Mouse (Mus musculus) hindbrain, embryonic 15.5 days (tissue): ENCODE measurements around the gene Tmem19. TPM values are rescaled to one million over a fixed set of nuclear protein-coding genes. Genes with fewer than 3 reads are reported as not detected.
A peak's percentile ranks its signal among the peaks of the same experiment; 100 is the strongest.

Experiments
- ATAC-seq: fragments of 200-750 bp; cut with Nextera tagmentation; 2 replicates; pipeline ENCODE4 v1.8.0; 2017; ENCODE audit warnings: low read depth, moderate number of reproducible peaks, moderate TSS enrichment; ENCODE audit not compliant: low FRiP score
- H3K27ac ChIP-seq: fragments of 300-500 bp; sonication (generic); replicated peaks from 2 replicates; pipeline ENCODE4 v1.5.1; 2015; ENCODE audit warnings: mild to moderate bottlenecking, inconsistent platforms
- H3K27me3 ChIP-seq: fragments of 300-500 bp; sonication (generic); 2 replicates; pipeline ENCODE4 v1.6.1; 2015; ENCODE audit warnings: control low read depth, inconsistent platforms
- H3K36me3 ChIP-seq: fragments of 300-500 bp; sonication (generic); 2 replicates; pipeline ENCODE4 v1.6.1; 2015; ENCODE audit warnings: control low read depth, inconsistent platforms
- H3K4me1 ChIP-seq: fragments of 300-500 bp; sonication (generic); replicated peaks from 2 replicates; pipeline ENCODE4 v1.6.1; 2015; ENCODE audit warnings: control low read depth, inconsistent platforms
- H3K4me2 ChIP-seq: fragments of 300-500 bp; sonication (generic); 2 replicates; pipeline ENCODE4 v1.6.1; 2015; ENCODE audit warnings: moderate library complexity, mild to moderate bottlenecking, inconsistent platforms
- H3K4me3 ChIP-seq: fragments of 300-500 bp; sonication (generic); 2 replicates; pipeline ENCODE4 v1.5.1; 2015; ENCODE audit warnings: mild to moderate bottlenecking, inconsistent platforms
- H3K9ac ChIP-seq: fragments of 300-500 bp; sonication (generic); 2 replicates; pipeline ENCODE4 v1.6.1; 2015; ENCODE audit warnings: inconsistent platforms
- H3K9me3 ChIP-seq: fragments of 300-500 bp; sonication (generic); 2 replicates; pipeline ENCODE4 v1.6.1; 2016; ENCODE audit warnings: control low read depth, inconsistent platforms
- WGBS: fragments of 180-500 bp; shearing (Covaris S2); methylation state at CpG from one replicate; pipeline ENCODE4 v1.1.7; 2015; 5-methylcytosine and 5-hydroxymethylcytosine counted together
- polyA plus RNA-seq: library from polyadenylated mRNA; unstranded; fragments of >200 nt; fragmentation: Nextera tagmentation; extraction: Ambion mirVana; gene quantifications from 2 replicates; pipeline ENCODE4 v1.2.1, GENCODE M21; 2015

Tmem19 gene
- polyA plus RNA-seq, 1 experiment from 2014 or later: 33.6 TPM

DNA sequence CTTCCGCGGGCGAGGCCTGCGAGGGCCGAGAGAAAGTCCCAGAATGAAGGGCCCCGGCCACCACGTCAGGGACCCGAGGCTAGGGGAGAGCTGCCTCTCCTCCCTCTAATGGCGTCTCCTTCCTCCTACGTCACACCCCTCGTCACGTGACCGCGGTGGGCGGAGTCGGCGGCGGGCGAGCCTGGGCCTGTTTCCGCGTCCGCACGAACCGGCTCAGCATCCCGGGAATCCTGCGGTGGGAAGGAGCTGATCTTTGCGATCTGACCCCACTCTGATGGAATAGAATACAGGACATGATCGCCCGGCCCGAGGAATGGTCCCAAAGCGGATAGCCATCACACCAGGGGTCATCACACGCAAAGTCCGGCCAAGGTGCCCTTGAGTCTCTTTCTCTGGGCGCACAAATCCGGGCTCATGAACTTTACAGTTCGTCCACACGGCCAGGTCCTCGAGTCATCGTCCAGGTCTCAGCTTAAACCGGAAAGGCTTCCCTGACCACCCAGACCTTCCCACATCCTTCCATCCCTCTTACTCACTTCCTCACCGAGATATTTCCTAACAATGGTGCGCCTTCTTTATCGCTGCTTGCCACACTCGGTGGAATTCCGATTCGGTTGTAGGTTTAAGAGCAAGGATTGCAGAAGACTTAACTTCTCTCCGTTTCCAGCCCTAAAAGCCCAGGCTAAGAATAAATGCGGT is 46.7 kb downstream of the Tmem19 start, which contains the start of gene Rab21:
Gene Rab21, minus strand, starts transcription at position 122 of the 699 bp plus-strand sequence.
- WGBS: under 1% methylated on average over 47 of the region's 48 CpGs
- ATAC-seq: peak; percentile 93
- H3K36me3 ChIP-seq: no peaks in the 10 kb centered on the region

DNA sequence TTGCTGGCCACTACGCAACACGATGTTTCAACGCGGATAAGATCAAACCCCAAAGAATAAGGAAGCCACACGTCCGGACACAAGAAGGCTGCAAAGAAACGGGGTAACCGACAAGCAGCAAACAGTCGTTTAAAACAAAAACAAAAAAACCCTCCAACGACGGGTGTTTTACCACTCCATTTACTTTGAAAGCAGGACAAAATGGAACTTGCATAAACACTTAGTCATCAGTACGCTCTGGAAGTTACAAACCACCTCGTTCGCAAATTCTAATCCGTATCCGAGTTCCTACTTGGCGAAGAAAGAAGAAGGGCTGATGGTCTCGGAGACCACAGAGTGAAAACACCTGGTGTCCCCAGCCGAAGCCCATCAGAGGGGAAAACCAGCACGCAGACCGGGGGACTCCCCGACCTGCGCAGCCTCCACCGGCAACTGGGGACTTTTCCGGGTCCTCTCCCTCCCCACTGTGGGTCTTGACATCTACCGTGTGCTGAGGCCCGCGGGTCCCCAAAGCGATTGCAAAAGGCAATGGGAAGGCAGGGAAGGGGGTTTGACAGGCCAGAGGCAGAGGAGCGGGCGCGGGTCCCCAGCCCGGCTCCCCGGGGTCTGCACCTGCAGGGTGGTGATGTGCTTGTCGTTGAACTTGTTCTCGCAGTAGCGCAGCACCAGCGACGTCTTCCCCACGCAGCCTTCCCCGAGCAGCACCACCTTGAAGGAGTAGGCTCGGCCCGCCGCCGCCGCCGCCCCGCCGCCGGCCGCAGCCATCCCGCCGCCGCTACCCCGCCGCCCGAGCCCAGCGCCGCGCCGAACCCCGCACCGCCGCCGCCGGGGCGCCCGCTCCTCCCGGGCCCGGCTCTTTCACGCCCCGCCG is 47.5 kb downstream of the Tmem19 start:
- H3K27me3 ChIP-seq: no peaks in the 10 kb centered on the region
- H3K4me2 ChIP-seq: peak overlapping the region; percentile 68
- peak overlapping the region; percentile 97 for H3K9ac ChIP-seq
- 2% methylated on average over 51 of the region's 73 CpGs for whole genome bisulfite sequencing
- peak; percentile 75 for ATAC-seq
- peaks cover 41% of the 10 kb centered on the region for H3K4me1 ChIP-seq
- no peaks in the 10 kb centered on the region for H3K9me3 ChIP-seq
- H3K36me3 ChIP-seq: no peaks in the 10 kb centered on the region
- H3K27ac ChIP-seq: peak overlapping the region; percentile 96
- H3K4me3 ChIP-seq: peak overlapping the region; percentile 98

More for the DNA sequence above, 46.7 kb downstream of the Tmem19 start, which contains the start of gene Rab21:
- Histone ChIP-seq H3K27ac (peak within 1 kb of the TSS; percentile 96), H3K4me3 (peak within 1 kb of the TSS; percentile 98), H3K27me3 (no peaks in the 10 kb centered on the region), H3K9ac (peak within 1 kb of the TSS; percentile 97), H3K9me3 (no peaks in the 10 kb centered on the region), H3K4me2 (peak within 1 kb of the TSS; percentile 68), H3K4me1 (peaks cover 39% of the 10 kb centered on the region)

- WGBS: 19% methylated on average over 6 of the region's 6 CpGs
- H3K27me3 ChIP-seq: no peaks in the 10 kb centered on the region
- H3K4me1 ChIP-seq: peaks cover 41% of the 10 kb centered on the region
- peak overlapping the region; percentile 68 for H3K4me2 ChIP-seq
- H3K36me3 ChIP-seq: no peaks in the 10 kb centered on the region
- no peaks in the 10 kb centered on the region for H3K9me3 ChIP-seq
- no peak for ATAC-seq
- 0 out of 2 replicates have a peak overlapping the region, but pooled peaks have one; percentile 96 for H3K27ac ChIP-seq
- peak overlapping the region; percentile 98 for H3K4me3 ChIP-seq
- peak overlapping the region; percentile 97 for H3K9ac ChIP-seq
Measured at GRCm38 (mm10) chr10:115314287-115314581, 48.1 kb downstream of the Tmem19 start.

DNA sequence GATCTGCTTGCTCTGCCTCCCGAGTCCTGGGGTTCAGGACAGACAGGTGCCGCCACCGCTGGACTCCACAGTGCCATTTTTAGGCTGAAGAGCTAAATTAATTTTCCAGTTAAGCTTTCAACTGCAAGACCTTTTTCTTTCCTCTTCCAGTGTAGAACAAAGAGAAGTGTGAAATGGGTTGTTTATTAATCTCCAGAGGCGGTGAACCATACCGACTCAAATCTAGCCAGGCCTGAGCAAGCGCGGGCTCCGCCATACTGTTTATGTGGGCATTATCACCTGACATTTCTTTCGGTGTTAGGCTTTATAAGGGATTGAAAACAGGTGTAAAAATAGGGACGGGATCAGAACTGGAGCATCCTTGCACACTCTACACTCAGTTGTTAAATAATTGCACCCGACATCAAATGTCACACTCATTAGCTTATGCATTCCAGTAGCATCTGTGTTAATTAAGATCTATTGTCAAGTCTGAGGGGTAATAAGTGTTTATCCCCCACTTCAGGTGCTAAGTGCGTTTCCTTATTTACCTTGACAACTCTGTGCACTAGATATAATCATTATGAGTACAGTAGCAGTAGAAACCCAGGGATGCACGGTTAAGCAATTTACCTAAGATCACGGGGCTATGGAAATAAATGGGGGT is 48.5 kb downstream of the Tmem19 start:
- WGBS: 53% methylated on average over 14 of the region's 14 CpGs
- H3K27ac ChIP-seq: 0 out of 2 replicates have a peak overlapping the region, but pooled peaks have one; percentile 96
- H3K27me3 ChIP-seq: no peaks in the 10 kb centered on the region
- H3K9me3 ChIP-seq: no peaks in the 10 kb centered on the region
- H3K4me3 ChIP-seq: peak overlapping the region; percentile 98
- H3K4me2 ChIP-seq: peak overlapping the region; percentile 68
- no peaks in the 10 kb centered on the region for H3K36me3 ChIP-seq
- H3K9ac ChIP-seq: peak overlapping the region; percentile 97
- ATAC-seq: no peak
- H3K4me1 ChIP-seq: peaks cover 41% of the 10 kb centered on the region

- Histone ChIP-seq H3K4me2 (peak overlapping the region; percentile 68), H3K9me3 (no peaks in the 10 kb centered on the region), H3K27ac (no peak overlapping the region), H3K4me1 (peaks cover 41% of the 10 kb centered on the region), H3K4me3 (no peak overlapping the region), H3K9ac (no peak overlapping the region), H3K27me3 (no peaks in the 10 kb centered on the region), H3K36me3 (no peaks in the 10 kb centered on the region)
- WGBS: 64% methylated on average over 3 of the region's 3 CpGs
- ATAC-seq: no peak
Measured at GRCm38 (mm10) chr10:115312732-115313131, 49.6 kb downstream of the Tmem19 start.

DNA sequence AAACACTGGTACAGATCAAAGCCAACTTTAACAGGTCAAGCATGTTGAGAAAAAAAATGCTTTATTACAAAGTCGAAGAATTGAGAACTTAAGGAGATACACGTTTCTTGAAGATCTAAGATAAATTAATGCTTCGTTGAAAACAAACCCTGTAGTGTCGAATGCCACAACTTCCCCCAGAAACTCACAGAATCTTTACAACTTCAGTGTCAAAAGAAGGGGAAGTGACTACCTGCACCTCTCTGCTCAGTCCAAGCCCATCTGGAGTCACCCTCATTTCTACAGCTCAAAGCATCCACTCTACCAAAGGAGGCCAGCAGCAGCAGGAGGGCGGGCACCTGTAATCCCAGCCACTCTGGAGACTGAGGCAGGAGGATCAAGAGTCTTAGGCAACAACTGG is 50.1 kb downstream of the Tmem19 start:
- Histone ChIP-seq H3K9ac (no peak overlapping the region), H3K27me3 (no peaks in the 10 kb centered on the region), H3K4me1 (peaks cover 41% of the 10 kb centered on the region), H3K4me3 (no peak overlapping the region), H3K36me3 (no peaks in the 10 kb centered on the region), H3K9me3 (no peaks in the 10 kb centered on the region), H3K27ac (no peak overlapping the region), H3K4me2 (peak overlapping the region; percentile 68; the same call in 1 of the 2 replicates)
- ATAC-seq: no peak
- WGBS: 96% methylated on average over 5 of the region's 5 CpGs

GRCm38 (mm10) chr10:115311263-115311965 is 50.9 kb downstream of the Tmem19 start:
- WGBS: 87% methylated on average over 14 of the region's 14 CpGs
- H3K4me3 ChIP-seq: no peak overlapping the region
- H3K27me3 ChIP-seq: no peaks in the 10 kb centered on the region
- ATAC-seq: no peak
- no peak overlapping the region for H3K27ac ChIP-seq
- H3K4me2 ChIP-seq: no peak overlapping the region
- peaks cover 39% of the 10 kb centered on the region for H3K4me1 ChIP-seq
- no peaks in the 10 kb centered on the region for H3K36me3 ChIP-seq
- H3K9me3 ChIP-seq: no peaks in the 10 kb centered on the region
- H3K9ac ChIP-seq: no peak overlapping the region

- no peak for ATAC-seq
Measured at GRCm38 (mm10) chr10:115309191-115309590, 53.1 kb downstream of the Tmem19 start.

DNA sequence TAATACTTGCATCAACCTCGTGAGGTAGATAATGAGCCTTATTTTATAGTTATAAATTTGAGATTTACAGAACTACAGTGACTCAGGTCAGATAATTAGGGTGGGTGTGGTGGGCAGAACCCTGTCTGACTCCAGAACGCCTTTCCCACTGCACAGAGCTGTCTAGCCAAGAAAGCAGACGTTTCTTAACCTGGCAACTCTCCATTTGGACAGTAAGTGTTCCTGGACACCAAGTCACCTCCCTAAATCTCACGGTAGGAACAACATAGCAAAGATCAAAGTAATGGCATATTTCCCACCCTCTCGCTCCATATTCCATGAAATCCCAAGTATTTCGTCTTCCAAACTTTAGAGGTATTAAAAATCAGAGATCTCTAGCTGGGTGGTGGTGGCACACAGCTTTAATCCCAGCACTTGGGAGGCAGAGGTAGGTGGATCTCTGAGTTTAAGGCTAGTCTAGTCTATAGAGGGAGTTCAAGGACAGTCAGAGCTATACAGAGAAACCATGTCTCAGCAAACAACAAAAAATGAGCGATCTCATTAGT is 54.9 kb downstream of the Tmem19 start:
- no peak overlapping the region for H3K4me3 ChIP-seq
- no peak overlapping the region for H3K9ac ChIP-seq
- H3K9me3 ChIP-seq: no peaks in the 10 kb centered on the region
- ATAC-seq: no peak
- H3K27me3 ChIP-seq: no peaks in the 10 kb centered on the region
- peaks cover 15% of the 10 kb centered on the region for H3K4me1 ChIP-seq
- WGBS: 93% methylated on average over 7 of the region's 7 CpGs
- H3K4me2 ChIP-seq: no peak overlapping the region
- H3K27ac ChIP-seq: no peak overlapping the region
- no peaks in the 10 kb centered on the region for H3K36me3 ChIP-seq

More at GRCm38 (mm10) chr10:115309191-115309590, 53.1 kb downstream of the Tmem19 start:
- Histone ChIP-seq H3K36me3 (no peaks in the 10 kb centered on the region), H3K27ac (no peak overlapping the region), H3K4me1 (peaks cover 33% of the 10 kb centered on the region), H3K4me3 (no peak overlapping the region), H3K9me3 (no peaks in the 10 kb centered on the region), H3K27me3 (no peaks in the 10 kb centered on the region), H3K4me2 (no peak overlapping the region), H3K9ac (no peak overlapping the region)
- WGBS: 96% methylated on average over 4 of the region's 4 CpGs

GRCm38 (mm10) chr10:115298683-115299082 is 63.6 kb downstream of the Tmem19 start:
- Histone ChIP-seq H3K36me3 (peaks cover 35% of the 10 kb centered on the region), H3K4me1 (no peaks in the 10 kb centered on the region), H3K9me3 (no peaks in the 10 kb centered on the region), H3K9ac (no peak overlapping the region), H3K27me3 (no peaks in the 10 kb centered on the region), H3K4me3 (no peak overlapping the region), H3K27ac (no peak overlapping the region), H3K4me2 (no peak overlapping the region)
- no peak for ATAC-seq
- WGBS: 96% methylated on average over 4 of the region's 4 CpGs

DNA sequence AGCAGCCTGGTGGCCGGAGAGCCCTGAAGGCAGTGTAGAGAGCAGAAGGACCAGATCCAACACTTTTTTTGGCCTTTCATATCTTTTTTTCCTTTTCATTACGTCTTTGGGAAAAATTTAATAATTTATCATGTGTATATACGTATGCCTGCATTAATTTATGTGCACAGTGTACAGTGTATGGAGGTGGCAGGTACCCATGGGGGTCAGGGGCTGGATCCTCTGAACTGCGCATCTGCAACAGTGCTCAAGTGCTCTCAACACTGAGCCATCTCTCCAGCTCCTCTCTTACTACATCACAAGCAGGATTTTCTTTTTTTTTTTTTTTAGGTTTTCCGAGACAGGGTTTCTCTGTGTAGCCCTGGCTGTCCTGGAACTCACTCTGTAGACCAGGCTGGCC is 64.7 kb downstream of the Tmem19 start:
- H3K36me3 ChIP-seq: peaks cover 46% of the 10 kb centered on the region
- H3K9ac ChIP-seq: no peak overlapping the region
- no peaks in the 10 kb centered on the region for H3K9me3 ChIP-seq
- 89% methylated on average over 5 of the region's 5 CpGs for WGBS
- no peak for ATAC-seq
- H3K4me2 ChIP-seq: no peak overlapping the region
- no peak overlapping the region for H3K4me3 ChIP-seq
- H3K4me1 ChIP-seq: no peaks in the 10 kb centered on the region
- H3K27me3 ChIP-seq: no peaks in the 10 kb centered on the region
- no peak overlapping the region for H3K27ac ChIP-seq
